Mouse (Mus musculus): ENCODE data around the gene Sacs.
"Not testable (repeated sequence)": the region's sequence is repeated elsewhere in the genome, so short reads cannot be mapped to it uniquely, and the experiment has no call there.

Gene Sacs

GRCm38 (mm10) chr14:61137994-61138726 lies at the start of gene Sacs:
Sacs (plus strand) TSS chr14:61138457.
- DNase-seq = no peak

GRCm38 (mm10) chr14:61090955-61091354 lies 47.3 kb upstream of the Sacs start:
- no peak for DNase-seq

GRCm38 (mm10) chr14:61092073-61092472 lies 46.2 kb upstream of the Sacs start:
- DNase-seq = no peak

- DNase-seq = no peak
These were observed 40.2 kb upstream of the Sacs start for GRCm38 (mm10) chr14:61097974-61098625.

- no peak for DNase-seq
These were observed 37.5 kb upstream of the Sacs start for GRCm38 (mm10) chr14:61100736-61101135.

- no peak for DNase-seq
These were observed 31.9 kb upstream of the Sacs start for GRCm38 (mm10) chr14:61106404-61106803.

- DNase-seq = no peak
These were observed 29.6 kb upstream of the Sacs start for GRCm38 (mm10) chr14:61108625-61109024.

GRCm38 (mm10) chr14:61112404-61112803 lies 25.9 kb upstream of the Sacs start:
- peak; percentile 11 to 29 for DNase-seq

- DNase-seq = no peak
These were observed 13.5 kb upstream of the Sacs start for GRCm38 (mm10) chr14:61124755-61125154.

GRCm38 (mm10) chr14:61125201-61125600 lies 13.1 kb upstream of the Sacs start:
- DNase-seq = no peak

- DNase-seq = not testable (repeated sequence)
These were observed 10.9 kb upstream of the Sacs start for GRCm38 (mm10) chr14:61127365-61127764.

GRCm38 (mm10) chr14:61128961-61129507 lies 9.2 kb upstream of the Sacs start:
- DNase-seq = no peak

GRCm38 (mm10) chr14:61132556-61132955 lies 5.7 kb upstream of the Sacs start:
- no peak for DNase-seq

GRCm38 (mm10) chr14:61134381-61135030 lies 3.8 kb upstream of the Sacs start:
- DNase-seq = no peak

- no peak for DNase-seq
These were observed 847 bp upstream of the Sacs start for GRCm38 (mm10) chr14:61137410-61137809.

GRCm38 (mm10) chr14:61138727-61139067 lies 440 bp downstream of the Sacs start:
- DNase-seq = no peak

- DNase-seq = no peak
These were observed 5.1 kb downstream of the Sacs start for GRCm38 (mm10) chr14:61143358-61143757.

GRCm38 (mm10) chr14:61143869-61144268 lies 5.6 kb downstream of the Sacs start:
- no peak for DNase-seq

- DNase-seq = not testable (repeated sequence)
These were observed 12.2 kb downstream of the Sacs start for GRCm38 (mm10) chr14:61150416-61150815.

GRCm38 (mm10) chr14:61154900-61155585 lies 16.8 kb downstream of the Sacs start:
- no peak for DNase-seq

- no peak for DNase-seq
These were observed 17.4 kb downstream of the Sacs start for GRCm38 (mm10) chr14:61155687-61156086.

- not testable (repeated sequence) for DNase-seq
These were observed 19.2 kb downstream of the Sacs start for GRCm38 (mm10) chr14:61157426-61157825.

GRCm38 (mm10) chr14:61160920-61161319 lies 22.7 kb downstream of the Sacs start:
- no peak for DNase-seq
